Mouse (Mus musculus): ENCODE results near the gene Ralgapa2. TPM values are rescaled to one million over a fixed set of nuclear protein-coding genes. Genes with fewer than 3 reads are reported as not detected.

Ralgapa2 gene
- polyA plus RNA-seq, 1 experiment from 2014 or later = 11.5 TPM

- no peaks in the 10 kb centered on the region for H3K9me3 ChIP-seq
- WGBS = 90% methylated on average over 1 of the region's 1 CpGs
- no peaks in the 10 kb centered on the region for H3K27me3 ChIP-seq (ENCODE audit: insufficient read depth, poor library complexity, severe bottlenecking)
- H3K27ac ChIP-seq = no peak overlapping the region
- H3K4me1 ChIP-seq = peaks cover 8% of the 10 kb centered on the region; the same call in 1 of the 2 replicates
- H3K36me3 ChIP-seq = 0 out of 2 replicates have a peak, but pooled peaks cover 8% of the 10 kb centered on the region
- H3K4me3 ChIP-seq = no peak overlapping the region
- no peak for DNase-seq (ENCODE audit: low spot score)
Measured at GRCm38 (mm10) chr2:146493354-146493946, 18.7 kb downstream of the Ralgapa2 start.

- Histone ChIP-seq H3K27me3 (ENCODE audit: insufficient read depth, poor library complexity, severe bottlenecking) (no peaks in the 10 kb centered on the region), H3K9me3 (no peaks in the 10 kb centered on the region), H3K4me3 (no peak overlapping the region), H3K36me3 (0 out of 2 replicates have a peak, but pooled peaks cover 2% of the 10 kb centered on the region), H3K27ac (no peak overlapping the region), H3K4me1 (no peaks in the 10 kb centered on the region)
- DNase-seq (ENCODE audit: low spot score) = no peak
- 89% methylated on average over 5 of the region's 5 CpGs for WGBS
Measured at GRCm38 (mm10) chr2:146491830-146492610, 20.1 kb downstream of the Ralgapa2 start.

- H3K4me1 ChIP-seq = peaks cover 8% of the 10 kb centered on the region; the same call in 1 of the 2 replicates
- H3K36me3 ChIP-seq = 0 out of 2 replicates have a peak, but pooled peaks cover 2% of the 10 kb centered on the region
- no peak overlapping the region for H3K27ac ChIP-seq
- no peaks in the 10 kb centered on the region for H3K9me3 ChIP-seq
- no peaks in the 10 kb centered on the region for H3K27me3 ChIP-seq (ENCODE audit: insufficient read depth, poor library complexity, severe bottlenecking)
- no peak for DNase-seq (ENCODE audit: low spot score)
- WGBS = 89% methylated on average over 1 of the region's 1 CpGs
- no peak overlapping the region for H3K4me3 ChIP-seq
Measured at GRCm38 (mm10) chr2:146490926-146491325, 21.2 kb downstream of the Ralgapa2 start.

- no peaks in the 10 kb centered on the region for H3K27me3 ChIP-seq (ENCODE audit: insufficient read depth, poor library complexity, severe bottlenecking)
- peaks cover 9% of the 10 kb centered on the region for H3K36me3 ChIP-seq
- H3K4me3 ChIP-seq = no peak overlapping the region
- no peak overlapping the region for H3K27ac ChIP-seq
- WGBS = 60% methylated on average over 3 of the region's 3 CpGs
- no peak for DNase-seq (ENCODE audit: low spot score)
- peaks cover 8% of the 10 kb centered on the region; the same call in 1 of the 2 replicates for H3K4me1 ChIP-seq
- H3K9me3 ChIP-seq = no peaks in the 10 kb centered on the region
Measured at GRCm38 (mm10) chr2:146488291-146488690, 23.9 kb downstream of the Ralgapa2 start.

GRCm38 (mm10) chr2:146482859-146483258 is 29.3 kb downstream of the Ralgapa2 start:
- Histone ChIP-seq H3K4me1 (peaks cover 8% of the 10 kb centered on the region; the same call in 1 of the 2 replicates), H3K27me3 (ENCODE audit: insufficient read depth, poor library complexity, severe bottlenecking) (no peaks in the 10 kb centered on the region), H3K36me3 (peaks cover 11% of the 10 kb centered on the region), H3K9me3 (no peaks in the 10 kb centered on the region), H3K27ac (no peak overlapping the region), H3K4me3 (no peak overlapping the region)
- no peak for DNase-seq (ENCODE audit: low spot score)

- no peaks in the 10 kb centered on the region for H3K9me3 ChIP-seq
- no peaks in the 10 kb centered on the region for H3K27me3 ChIP-seq (ENCODE audit: insufficient read depth, poor library complexity, severe bottlenecking)
- WGBS = 90% methylated on average over 4 of the region's 4 CpGs
- H3K4me1 ChIP-seq = peaks cover 4% of the 10 kb centered on the region; the same call in 1 of the 2 replicates
- no peak overlapping the region; the same call in 1 of the 2 replicates for H3K27ac ChIP-seq
- peaks cover 3% of the 10 kb centered on the region; the same call in 1 of the 2 replicates for H3K36me3 ChIP-seq
- H3K4me3 ChIP-seq = no peak overlapping the region
- DNase-seq (ENCODE audit: low spot score) = no peak
Measured at GRCm38 (mm10) chr2:146477491-146477890, 34.7 kb downstream of the Ralgapa2 start.

- Histone ChIP-seq H3K9me3 (no peaks in the 10 kb centered on the region), H3K4me3 (no peak overlapping the region), H3K4me1 (peaks cover 4% of the 10 kb centered on the region; the same call in 1 of the 2 replicates), H3K36me3 (peaks cover 3% of the 10 kb centered on the region; the same call in 1 of the 2 replicates), H3K27me3 (ENCODE audit: insufficient read depth, poor library complexity, severe bottlenecking) (no peaks in the 10 kb centered on the region), H3K27ac (no peak overlapping the region)
- DNase-seq (ENCODE audit: low spot score) = no peak
- WGBS = 83% methylated on average over 6 of the region's 6 CpGs
Measured at GRCm38 (mm10) chr2:146476428-146476972, 35.6 kb downstream of the Ralgapa2 start.

GRCm38 (mm10) chr2:146476001-146476400 is 36.1 kb downstream of the Ralgapa2 start:
- peaks cover 3% of the 10 kb centered on the region; the same call in 1 of the 2 replicates for H3K36me3 ChIP-seq
- H3K9me3 ChIP-seq = no peaks in the 10 kb centered on the region
- H3K4me1 ChIP-seq = peaks cover 6% of the 10 kb centered on the region; the same call in 1 of the 2 replicates
- no peak for DNase-seq (ENCODE audit: low spot score)
- no peaks in the 10 kb centered on the region for H3K27me3 ChIP-seq (ENCODE audit: insufficient read depth, poor library complexity, severe bottlenecking)
- H3K4me3 ChIP-seq = no peak overlapping the region
- no peak overlapping the region for H3K27ac ChIP-seq

GRCm38 (mm10) chr2:146470947-146471346 is 41.2 kb downstream of the Ralgapa2 start:
- Histone ChIP-seq H3K27ac (no peak overlapping the region), H3K9me3 (no peaks in the 10 kb centered on the region), H3K4me1 (peaks cover 5% of the 10 kb centered on the region; the same call in 1 of the 2 replicates), H3K4me3 (no peak overlapping the region), H3K36me3 (no peaks in the 10 kb centered on the region), H3K27me3 (ENCODE audit: insufficient read depth, poor library complexity, severe bottlenecking) (no peaks in the 10 kb centered on the region)
- 55% methylated on average over 5 of the region's 5 CpGs for WGBS
- DNase-seq (ENCODE audit: low spot score) = no peak

GRCm38 (mm10) chr2:146469707-146470420 is 42.3 kb downstream of the Ralgapa2 start:
- WGBS = 50% methylated on average over 12 of the region's 12 CpGs
- Histone ChIP-seq H3K27me3 (ENCODE audit: insufficient read depth, poor library complexity, severe bottlenecking) (no peaks in the 10 kb centered on the region), H3K36me3 (no peaks in the 10 kb centered on the region), H3K9me3 (no peaks in the 10 kb centered on the region), H3K4me1 (peaks cover 5% of the 10 kb centered on the region; the same call in 1 of the 2 replicates), H3K27ac (no peak overlapping the region), H3K4me3 (no peak overlapping the region)
- no peak for DNase-seq (ENCODE audit: low spot score)

- Histone ChIP-seq H3K4me3 (no peak overlapping the region), H3K27ac (no peak overlapping the region), H3K9me3 (no peaks in the 10 kb centered on the region), H3K4me1 (peaks cover 5% of the 10 kb centered on the region; the same call in 1 of the 2 replicates), H3K36me3 (no peaks in the 10 kb centered on the region), H3K27me3 (ENCODE audit: insufficient read depth, poor library complexity, severe bottlenecking) (no peaks in the 10 kb centered on the region)
- no peak for DNase-seq (ENCODE audit: low spot score)
- 93% methylated on average over 2 of the region's 2 CpGs for WGBS
Measured at GRCm38 (mm10) chr2:146468898-146469297, 43.2 kb downstream of the Ralgapa2 start.

GRCm38 (mm10) chr2:146468016-146468415 is 44.1 kb downstream of the Ralgapa2 start:
- Histone ChIP-seq H3K9me3 (no peaks in the 10 kb centered on the region), H3K4me3 (no peak overlapping the region), H3K27ac (no peak overlapping the region), H3K27me3 (ENCODE audit: insufficient read depth, poor library complexity, severe bottlenecking) (no peaks in the 10 kb centered on the region), H3K36me3 (no peaks in the 10 kb centered on the region), H3K4me1 (peaks cover 5% of the 10 kb centered on the region; the same call in 1 of the 2 replicates)
- no peak for DNase-seq (ENCODE audit: low spot score)
- 88% methylated on average over 4 of the region's 4 CpGs for WGBS

Measured in heart, embryonic 10.5 days (tissue).